Mouse (Mus musculus) kidney, embryonic 16.5 days (tissue): Measurements from ENCODE around the gene St6galnac6. TPM values are rescaled to one million over a fixed set of nuclear protein-coding genes. Genes with fewer than 3 reads are reported as not detected.

Experiments used
- ATAC-seq: fragments of 200-750 bp; cut with Nextera tagmentation; 2 replicates; pipeline ENCODE4 v1.8.0; 2017; ENCODE audit warnings: moderate TSS enrichment; ENCODE audit not compliant: low FRiP score, low TSS enrichment
- H3K27ac ChIP-seq: fragments of 300-500 bp; sonication (generic); 2 replicates; pipeline ENCODE4 v1.5.1; 2014; ENCODE audit warnings: low read length
- H3K27me3 ChIP-seq: fragments of 300-500 bp; sonication (generic); 2 replicates; pipeline ENCODE4 v1.6.1; 2014; ENCODE audit warnings: low read length, control low read depth, mixed read lengths; ENCODE audit not compliant: insufficient read depth
- H3K36me3 ChIP-seq: fragments of 300-500 bp; sonication (generic); 2 replicates; pipeline ENCODE4 v1.6.1; 2014; ENCODE audit warnings: low read length, control low read depth, mixed read lengths; ENCODE audit not compliant: insufficient read depth
- H3K4me1 ChIP-seq: fragments of 300-500 bp; sonication (generic); 2 replicates; pipeline ENCODE4 v1.6.1; 2014; ENCODE audit warnings: low read length, control low read depth, mixed read lengths; ENCODE audit not compliant: insufficient read depth
- H3K4me2 ChIP-seq: fragments of 300-500 bp; sonication (generic); replicated peaks from 2 replicates; pipeline ENCODE4 v1.6.1; 2014; ENCODE audit warnings: low read depth, low read length
- H3K4me3 ChIP-seq: fragments of 300-500 bp; sonication (generic); 2 replicates; pipeline ENCODE4 v1.5.1; 2014; ENCODE audit warnings: mild to moderate bottlenecking, low read length
- H3K9ac ChIP-seq: fragments of 300-500 bp; sonication (generic); replicated peaks from 2 replicates; pipeline ENCODE4 v1.6.1; 2014; ENCODE audit warnings: low read length
- H3K9me3 ChIP-seq: fragments of 300-500 bp; sonication (generic); 2 replicates; pipeline ENCODE4 v1.6.1; 2016; ENCODE audit warnings: low read length, control low read depth
- WGBS: fragments of 180-500 bp; shearing (Covaris S2); extraction: QIAGEN DNeasy Blood & Tissue Kit; methylation state at CpG from one replicate; pipeline ENCODE4 v1.1.7; 2014; 5-methylcytosine and 5-hydroxymethylcytosine counted together
- polyA plus RNA-seq: library from polyadenylated mRNA; unstranded; fragments of >200 nt; fragmentation: Nextera tagmentation; extraction: Ambion mirVana; gene quantifications from 2 replicates; pipeline ENCODE4 v1.2.1, GENCODE M21; 2015

The St6galnac6 gene
- polyA plus RNA-seq, 1 experiment from 2014 or later: 18.5 TPM

GRCm38 (mm10) chr2:32644083-32644482, 44.6 kb downstream of the St6galnac6 start:
- 73% methylated on average over 9 of the region's 9 CpGs for WGBS
- Histone ChIP-seq H3K4me3 (no peak overlapping the region), H3K4me1 (peaks cover 24% of the 10 kb centered on the region)

DNA sequence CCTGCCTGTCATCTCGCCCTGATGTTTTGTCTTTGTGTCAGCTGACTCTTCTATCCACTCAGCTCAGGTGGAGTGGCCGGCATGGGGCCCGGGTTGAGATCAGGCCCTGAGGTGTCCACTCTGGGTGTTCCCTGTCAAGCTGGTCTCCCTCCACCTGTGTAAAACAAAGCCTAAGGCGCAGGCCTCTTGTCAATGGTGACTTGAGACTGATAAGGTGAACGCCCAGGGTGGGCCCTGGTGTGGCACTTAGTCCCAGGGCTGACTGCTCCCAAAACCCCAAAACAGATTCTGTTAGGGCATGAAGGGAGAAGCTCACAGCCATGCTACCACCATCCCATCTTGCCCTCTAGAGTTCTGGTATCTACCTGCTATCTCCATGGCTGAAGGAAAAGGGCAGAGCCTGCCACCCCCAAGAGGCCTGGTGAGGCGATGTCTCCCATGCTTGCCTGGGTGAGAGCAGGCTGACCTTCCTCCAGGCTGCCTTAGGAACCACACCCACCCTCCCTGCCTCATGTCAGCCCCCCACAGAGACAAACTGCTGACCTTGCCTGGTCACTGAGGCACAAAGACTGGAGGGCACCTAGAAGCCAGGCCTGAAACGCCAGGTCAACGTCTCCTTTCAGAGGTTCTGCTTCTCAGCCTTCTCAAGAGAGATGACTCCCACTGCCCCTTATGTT, 45.4 kb downstream of the St6galnac6 start:
- H3K4me3 ChIP-seq: no peak overlapping the region
- H3K9me3 ChIP-seq: no peaks in the 10 kb centered on the region
- no peak overlapping the region; the same call in 1 of the 2 replicates for H3K9ac ChIP-seq
- no peaks in the 10 kb centered on the region for H3K36me3 ChIP-seq
- peaks cover 24% of the 10 kb centered on the region for H3K4me1 ChIP-seq
- H3K27me3 ChIP-seq: no peaks in the 10 kb centered on the region
- H3K4me2 ChIP-seq: no peak overlapping the region
- WGBS: 72% methylated on average over 8 of the region's 8 CpGs
- H3K27ac ChIP-seq: no peak overlapping the region
- no peak for ATAC-seq

More at GRCm38 (mm10) chr2:32644083-32644482, 44.6 kb downstream of the St6galnac6 start:
- Histone ChIP-seq H3K9me3 (no peaks in the 10 kb centered on the region), H3K27ac (no peak overlapping the region), H3K9ac (no peak overlapping the region), H3K27me3 (no peaks in the 10 kb centered on the region), H3K4me2 (no peak overlapping the region), H3K36me3 (no peaks in the 10 kb centered on the region)
- no peak for ATAC-seq

- Histone ChIP-seq H3K27me3 (no peaks in the 10 kb centered on the region), H3K36me3 (no peaks in the 10 kb centered on the region), H3K4me2 (no peak overlapping the region), H3K4me1 (peaks cover 21% of the 10 kb centered on the region), H3K9me3 (no peaks in the 10 kb centered on the region), H3K4me3 (no peak overlapping the region), H3K27ac (peak overlapping the region; percentile 63; the same call in 1 of the 2 replicates), H3K9ac (no peak overlapping the region)
- no peak for ATAC-seq
- WGBS: 52% methylated on average over 3 of the region's 3 CpGs
Measured at GRCm38 (mm10) chr2:32645647-32646046, 46.1 kb downstream of the St6galnac6 start.

- WGBS: 65% methylated on average over 31 of the region's 31 CpGs
- peak; percentile 64 for ATAC-seq
- Histone ChIP-seq H3K27me3 (no peaks in the 10 kb centered on the region), H3K4me1 (peaks cover 19% of the 10 kb centered on the region), H3K9ac (peak within 1 kb of the TSS; percentile 67), H3K9me3 (no peaks in the 10 kb centered on the region), H3K36me3 (no peaks in the 10 kb centered on the region), H3K4me3 (peak within 1 kb of the TSS; percentile 49), H3K27ac (peak within 1 kb of the TSS; percentile 63), H3K4me2 (peak within 1 kb of the TSS; percentile 36)
Measured at GRCm38 (mm10) chr2:32646379-32647056, 47.0 kb downstream of the St6galnac6 start, which contains the start of gene Eng. Gene Eng (plus strand): TSS chr2:32646595.

DNA sequence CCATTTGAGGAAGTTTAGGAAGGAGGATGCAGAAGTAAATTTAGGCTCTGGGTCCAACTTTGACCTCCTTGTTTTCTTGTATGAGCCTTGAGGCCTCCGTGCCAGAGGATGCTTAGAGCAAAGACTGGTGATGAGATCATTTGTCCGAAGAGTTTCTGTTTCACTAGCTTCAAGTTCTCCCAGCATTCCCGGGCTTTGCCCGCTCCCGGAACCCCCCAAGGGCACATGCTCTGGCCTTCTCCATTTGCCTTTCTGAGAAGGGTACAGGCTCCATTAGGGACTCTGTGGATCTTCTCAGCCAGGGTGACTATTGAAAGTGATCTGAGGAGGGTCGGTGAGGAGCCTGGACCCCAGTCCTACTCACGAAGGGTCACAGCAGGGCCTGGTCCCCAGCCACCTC, 47.9 kb downstream of the St6galnac6 start:
- 80% methylated on average over 7 of the region's 7 CpGs for WGBS
- Histone ChIP-seq H3K27ac (peak overlapping the region; percentile 63; the same call in 1 of the 2 replicates), H3K9me3 (no peaks in the 10 kb centered on the region), H3K36me3 (no peaks in the 10 kb centered on the region), H3K27me3 (no peaks in the 10 kb centered on the region), H3K4me3 (peak overlapping the region; percentile 49), H3K9ac (peak overlapping the region; percentile 67), H3K4me1 (peaks cover 19% of the 10 kb centered on the region), H3K4me2 (peak overlapping the region; percentile 36)
- ATAC-seq: no peak

- 18% methylated on average over 7 of the region's 7 CpGs for WGBS
- no peaks in the 10 kb centered on the region for H3K9me3 ChIP-seq
- H3K27ac ChIP-seq: peak overlapping the region; percentile 83
- peak overlapping the region; percentile 22; the same call in 1 of the 2 replicates for H3K4me2 ChIP-seq
- no peak overlapping the region for H3K9ac ChIP-seq
- H3K4me3 ChIP-seq: no peak overlapping the region
- H3K4me1 ChIP-seq: peaks cover 30% of the 10 kb centered on the region
- ATAC-seq: no peak
- H3K27me3 ChIP-seq: no peaks in the 10 kb centered on the region
- H3K36me3 ChIP-seq: no peaks in the 10 kb centered on the region
Measured at GRCm38 (mm10) chr2:32653764-32654163, 54.3 kb downstream of the St6galnac6 start.

DNA sequence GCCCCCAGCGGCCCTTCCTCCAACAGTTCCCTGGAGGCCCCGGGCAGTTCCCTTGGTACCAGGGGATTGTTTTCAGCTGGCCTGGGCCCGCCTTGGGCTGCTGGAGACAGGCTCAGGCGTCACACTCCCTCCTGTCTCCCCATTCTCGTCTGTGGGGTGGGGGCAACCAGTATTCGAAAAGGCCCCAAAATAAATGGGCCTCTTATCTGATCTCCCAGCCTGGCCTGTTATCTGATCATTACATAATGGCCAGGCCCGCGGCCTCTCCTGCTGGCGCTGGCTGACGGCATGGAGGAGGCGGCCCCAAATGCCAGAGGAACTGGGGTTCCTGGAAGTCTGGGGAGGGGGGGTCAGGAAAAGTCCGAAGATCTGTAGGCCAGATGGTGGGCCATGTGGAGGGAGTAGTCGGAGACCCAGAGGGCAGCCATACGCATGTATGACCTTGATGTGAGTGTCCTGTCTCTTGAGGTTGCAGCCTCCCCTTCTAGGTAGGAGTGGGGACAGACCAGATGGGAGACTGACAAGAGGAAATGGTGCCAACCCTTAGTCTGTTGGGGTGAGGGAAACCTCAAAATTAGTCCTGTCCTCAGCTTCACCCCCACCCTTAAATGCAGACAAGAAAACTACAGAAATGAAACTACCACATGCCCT, 55.4 kb downstream of the St6galnac6 start:
- Histone ChIP-seq H3K36me3 (no peaks in the 10 kb centered on the region), H3K4me1 (peaks cover 30% of the 10 kb centered on the region), H3K27me3 (no peaks in the 10 kb centered on the region), H3K4me3 (no peak overlapping the region), H3K9ac (peak overlapping the region; percentile 39), H3K4me2 (peak overlapping the region; percentile 10; the same call in 1 of the 2 replicates), H3K27ac (peak overlapping the region; percentile 83), H3K9me3 (no peaks in the 10 kb centered on the region)
- ATAC-seq: 0 out of 2 replicates have a peak, but pooled peaks have one; percentile 28
- WGBS: 40% methylated on average over 14 of the region's 14 CpGs

GRCm38 (mm10) chr2:32655394-32655744, 55.9 kb downstream of the St6galnac6 start:
- Histone ChIP-seq H3K9ac (no peak overlapping the region), H3K4me2 (no peak overlapping the region)

GRCm38 (mm10) chr2:32655826-32656225, 56.3 kb downstream of the St6galnac6 start:
- Histone ChIP-seq H3K9ac (no peak overlapping the region), H3K4me1 (peaks cover 30% of the 10 kb centered on the region), H3K4me2 (no peak overlapping the region), H3K36me3 (no peaks in the 10 kb centered on the region), H3K4me3 (no peak overlapping the region), H3K9me3 (no peaks in the 10 kb centered on the region), H3K27ac (peak overlapping the region; percentile 83), H3K27me3 (no peaks in the 10 kb centered on the region)
- WGBS: 18% methylated on average over 12 of the region's 12 CpGs
- peak; percentile 87 for ATAC-seq

More at GRCm38 (mm10) chr2:32655394-32655744, 55.9 kb downstream of the St6galnac6 start:
- H3K36me3 ChIP-seq: no peaks in the 10 kb centered on the region
- H3K27me3 ChIP-seq: no peaks in the 10 kb centered on the region
- no peak for ATAC-seq
- peak overlapping the region; percentile 83 for H3K27ac ChIP-seq
- H3K4me1 ChIP-seq: peaks cover 30% of the 10 kb centered on the region
- H3K4me3 ChIP-seq: no peak overlapping the region
- H3K9me3 ChIP-seq: no peaks in the 10 kb centered on the region
- 71% methylated on average over 3 of the region's 3 CpGs for WGBS
